In the genomic region with DNA sequence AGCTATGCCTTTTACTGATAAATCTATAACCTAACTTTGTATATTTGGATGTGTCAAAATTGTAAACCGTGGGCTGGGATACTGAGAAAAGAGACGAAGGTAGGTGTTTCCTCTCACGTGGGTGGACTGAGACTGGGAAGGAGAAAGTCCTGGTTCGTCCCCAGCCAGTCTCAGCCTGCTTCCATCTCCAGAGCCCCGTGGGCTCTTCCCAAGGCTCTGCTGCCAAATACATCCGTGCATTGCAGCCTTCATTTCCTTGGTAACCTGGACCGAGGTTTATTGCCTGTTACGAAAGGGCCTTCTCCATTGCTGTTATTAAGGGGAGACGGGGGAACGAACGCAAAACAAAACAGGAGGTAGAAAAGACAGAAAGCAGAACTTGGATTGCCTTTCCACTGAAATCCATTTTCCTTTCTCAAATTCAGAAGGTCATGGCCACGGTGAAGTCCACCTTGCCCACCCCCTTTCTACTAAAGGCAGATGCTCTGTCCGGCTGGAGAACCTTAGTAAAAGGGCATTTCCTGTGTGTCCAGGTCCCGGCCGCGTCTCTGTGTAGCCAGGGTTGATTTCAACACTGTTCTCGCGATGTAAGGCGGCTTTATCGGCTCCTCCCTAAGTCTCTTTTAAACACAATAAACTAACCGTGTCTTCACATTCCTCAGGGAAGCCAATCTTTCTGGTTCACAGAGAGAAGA, we compare ENCODE assay signal across 7 mouse cellular contexts.
DNase-seq lines count a peak whose midpoint lies in the region; ATAC-seq and TF ChIP-seq lines count a peak whose summit lies in the region.

No protein-coding gene starts in this region.

- peak; percentile 25 for DNase-seq in ovary, postnatal 36 days (ENCODE audit: low spot score)
- no peak for DNase-seq in ovary, postnatal 14 days (ENCODE audit: low spot score)
- no peak for DNase-seq in forebrain, postnatal 0 days
- DNase-seq in lung, postnatal 4 days = peak; percentile 15 to 38
- no peak for DNase-seq in right cerebral cortex, postnatal 10 days (ENCODE audit: low spot score in 2 of 2)
- no peak for DNase-seq in cerebellum, postnatal 4 days (ENCODE audit: low spot score in 2 of 2)

- no peaks in the 10 kb centered on the region for H3K9me3 ChIP-seq in forebrain, postnatal 0 days (ENCODE audit: low read length)
- no peaks in the 10 kb centered on the region for H3K9me3 ChIP-seq in kidney, embryonic 15.5 days (replicated peaks)

- no peaks in the 10 kb centered on the region for H3K36me3 ChIP-seq in forebrain, postnatal 0 days (ENCODE audit: insufficient read depth)
- H3K36me3 ChIP-seq in kidney, embryonic 15.5 days = no peaks in the 10 kb centered on the region

- H3K27ac ChIP-seq in forebrain, postnatal 0 days (ENCODE audit: low read depth, low read length) = no peak overlapping the region
- peak overlapping the region; percentile 78 for H3K27ac ChIP-seq in kidney, embryonic 15.5 days

- no peaks in the 10 kb centered on the region for H3K4me1 ChIP-seq in forebrain, postnatal 0 days (ENCODE audit: insufficient read depth)
- 0 out of 2 replicates have a peak, but pooled peaks cover 2% of the 10 kb centered on the region for H3K4me1 ChIP-seq in kidney, embryonic 15.5 days

- no peak for ATAC-seq in forebrain, postnatal 0 days
- peak; percentile 66 for ATAC-seq in kidney, embryonic 15.5 days (replicated peaks; ENCODE audit: low FRiP score)

- no peak overlapping the region for H3K9ac ChIP-seq in forebrain, postnatal 0 days
- peak overlapping the region; percentile 19; the same call in 1 of the 2 replicates for H3K9ac ChIP-seq in kidney, embryonic 15.5 days

- H3K27me3 ChIP-seq in forebrain, postnatal 0 days (ENCODE audit: insufficient read depth, low read length) = no peaks in the 10 kb centered on the region
- no peaks in the 10 kb centered on the region for H3K27me3 ChIP-seq in kidney, embryonic 15.5 days

- 62% methylated on average over 21 of the region's 21 CpGs for WGBS in forebrain, postnatal 0 days
- WGBS in kidney, embryonic 15.5 days = 26% methylated on average over 21 of the region's 21 CpGs

- TF ChIP-seq CTCF in forebrain, postnatal 0 days (IDR thresholded peaks at IDR 0.05; ENCODE audit: low read depth) = no peak

- H3K4me2 ChIP-seq in forebrain, postnatal 0 days (ENCODE audit: low read depth) = peak overlapping the region; percentile 29
- peak overlapping the region; percentile 57 for H3K4me2 ChIP-seq in kidney, embryonic 15.5 days

- no peak overlapping the region; the same call in 1 of the 2 replicates for H3K4me3 ChIP-seq in forebrain, postnatal 0 days (ENCODE audit: low read depth, low read length)
- H3K4me3 ChIP-seq in kidney, embryonic 15.5 days (replicated peaks) = peak overlapping the region; percentile 36

Comparison
In these comparisons a context has a peak if more than half of its experiments do, and no peak if none do; other contexts are left out.
1. DNase-seq: peak in ovary, postnatal 36 days (single experiment) and lung, postnatal 4 days (2 of 2); none in ovary, postnatal 14 days (single experiment), forebrain, postnatal 0 days (single experiment), right cerebral cortex, postnatal 10 days (0 of 2) and cerebellum, postnatal 4 days (0 of 2).